Mouse (Mus musculus): ENCODE results near the gene Ubiad1.

GRCm38 (mm10) chr4:148472436-148473174 is 28.0 kb upstream of the Ubiad1 start:
- TF ChIP-seq POLR2AphosphoS2 (IDR thresholded peaks at IDR 0.05; ENCODE audit: insufficient read length, low read depth) (no peak), TCF12 (IDR thresholded peaks at IDR 0.05; ENCODE audit: insufficient read depth, poor library complexity, severe bottlenecking) (no peak), POLR2A (IDR thresholded peaks at IDR 0.05; ENCODE audit: insufficient read length, low read depth) (no peak), E2F4 (IDR thresholded peaks at IDR 0.05; ENCODE audit: insufficient read depth) (no peak), MAX (IDR thresholded peaks at IDR 0.05; ENCODE audit: low read depth) (no peak)
